ENCODE assay signal across 25 mouse cellular contexts in genomic region chr4:119537436-119537835, GRCm38 (mm10). TPM values are rescaled to one million over a fixed set of nuclear protein-coding genes. Genes with fewer than 3 reads are reported as not detected.
A peak's percentile ranks its signal among the peaks of the same experiment; 100 is the strongest.
DNase-seq lines count a peak whose midpoint lies in the region; ATAC-seq lines count a peak whose summit lies in the region.
"Had no signal": no experiment of that assay in that cellular context is flagged by ENCODE, and none has a peak within 500 bp of the region (broad histone marks: within the 10 kb centered on the region; RNA-seq: fewer than 3 reads in every experiment).

No protein-coding gene starts in this region.

- no peaks in the 10 kb centered on the region for H3K9me3 ChIP-seq in kidney, embryonic 14.5 days (ENCODE audit: control insufficient read depth, low read length)
- H3K9me3 ChIP-seq in midbrain, embryonic 11.5 days (ENCODE audit: control insufficient read depth, low read length), result no peaks in the 10 kb centered on the region
- no peaks in the 10 kb centered on the region for H3K9me3 ChIP-seq in midbrain, embryonic 13.5 days
- H3K9me3 ChIP-seq: embryonic facial prominence, embryonic 15.5 days; forebrain, embryonic 10.5 days; heart, embryonic 10.5 days; hindbrain, embryonic 13.5 days had no signal

- H3K27me3 ChIP-seq in kidney, embryonic 14.5 days (ENCODE audit: control insufficient read depth, insufficient read depth, low read length), result no peaks in the 10 kb centered on the region
- H3K27me3 ChIP-seq in midbrain, embryonic 11.5 days (ENCODE audit: control insufficient read depth, insufficient read depth, low read length), result no peaks in the 10 kb centered on the region
- H3K27me3 ChIP-seq in midbrain, embryonic 13.5 days, result no peaks in the 10 kb centered on the region
- H3K27me3 ChIP-seq: CH12.LX; embryonic facial prominence, embryonic 15.5 days; hindbrain, embryonic 13.5 days; Patski had no signal

- ATAC-seq in kidney, embryonic 14.5 days (ENCODE audit: low FRiP score, low TSS enrichment), result no peak
- ATAC-seq in midbrain, embryonic 11.5 days (ENCODE audit: low FRiP score), result no peak
- ATAC-seq in midbrain, embryonic 13.5 days, result no peak
- ATAC-seq: activated CD4-positive, CD25-positive, alpha-beta regulatory T cell, adult 4 months; forebrain, embryonic 14.5 days; Patski had no signal

- H3K4me2 ChIP-seq in kidney, embryonic 14.5 days (replicated peaks; ENCODE audit: low read depth, low read length), result no peak overlapping the region
- no peak overlapping the region for H3K4me2 ChIP-seq in midbrain, embryonic 11.5 days
- H3K4me2 ChIP-seq in midbrain, embryonic 13.5 days (replicated peaks), result no peak overlapping the region
- H3K4me2 ChIP-seq: embryonic facial prominence, embryonic 15.5 days; hindbrain, embryonic 13.5 days had no signal

- WGBS in kidney, embryonic 14.5 days, result 71% methylated on average over 4 of the region's 4 CpGs
- 72% methylated on average over 4 of the region's 4 CpGs for WGBS in midbrain, embryonic 11.5 days
- 70% methylated on average over 4 of the region's 4 CpGs for WGBS in midbrain, embryonic 13.5 days

- peaks cover 16% of the 10 kb centered on the region for H3K4me1 ChIP-seq in kidney, embryonic 14.5 days (ENCODE audit: control insufficient read depth, insufficient read depth, low read length)
- peaks cover 15% of the 10 kb centered on the region for H3K4me1 ChIP-seq in midbrain, embryonic 11.5 days (ENCODE audit: control insufficient read depth, insufficient read depth, low read length)
- peaks cover 27% of the 10 kb centered on the region for H3K4me1 ChIP-seq in midbrain, embryonic 13.5 days (replicated peaks)

- H3K36me3 ChIP-seq in kidney, embryonic 14.5 days (ENCODE audit: control insufficient read depth, insufficient read depth, low read length), result no peaks in the 10 kb centered on the region
- no peaks in the 10 kb centered on the region for H3K36me3 ChIP-seq in midbrain, embryonic 11.5 days (ENCODE audit: control insufficient read depth, insufficient read depth, low read length)
- H3K36me3 ChIP-seq in midbrain, embryonic 13.5 days, result no peaks in the 10 kb centered on the region
- H3K36me3 ChIP-seq: embryonic facial prominence, embryonic 15.5 days; forebrain, embryonic 10.5 days; heart, embryonic 10.5 days; hindbrain, embryonic 13.5 days had no signal

- H3K27ac ChIP-seq in kidney, embryonic 14.5 days (ENCODE audit: low read depth, low read length), result no peak overlapping the region
- no peak overlapping the region for H3K27ac ChIP-seq in midbrain, embryonic 11.5 days (ENCODE audit: low read depth, low read length)
- no peak overlapping the region for H3K27ac ChIP-seq in midbrain, embryonic 13.5 days
- H3K27ac ChIP-seq: embryonic facial prominence, embryonic 15.5 days; forebrain, embryonic 10.5 days; gastrocnemius, adult 2 months; hindbrain, embryonic 13.5 days had no signal

- no peak overlapping the region for H3K9ac ChIP-seq in kidney, embryonic 14.5 days (ENCODE audit: low read depth, low read length)
- no peak overlapping the region for H3K9ac ChIP-seq in midbrain, embryonic 11.5 days (ENCODE audit: low read length)
- no peak overlapping the region for H3K9ac ChIP-seq in midbrain, embryonic 13.5 days (replicated peaks)
- H3K9ac ChIP-seq: embryonic facial prominence, embryonic 15.5 days; hindbrain, embryonic 13.5 days had no signal

- H3K4me3 ChIP-seq in kidney, embryonic 14.5 days (ENCODE audit: low read length), result no peak overlapping the region
- H3K4me3 ChIP-seq in midbrain, embryonic 11.5 days (ENCODE audit: low read depth, low read length), result no peak overlapping the region
- H3K4me3 ChIP-seq in midbrain, embryonic 13.5 days (replicated peaks), result no peak overlapping the region
- H3K4me3 ChIP-seq: embryonic facial prominence, embryonic 15.5 days; erythroblast, embryonic 14.5 days; forebrain, embryonic 10.5 days; gastrocnemius, adult 2 months; heart, embryonic 10.5 days; hindbrain, embryonic 13.5 days had no signal

- peak; percentile 38 for DNase-seq in kidney, adult 11 months
- peak; percentile 75 for DNase-seq in midbrain, embryonic 11.5 days (ENCODE audit: low spot score, missing footprints)
- peak; percentile 10 to 54 for DNase-seq in kidney, postnatal 36 days
- no peak for DNase-seq in adrenal gland, postnatal 25 days
- DNase-seq in heart, adult 18-20 months, result no peak
- DNase-seq: adrenal gland, postnatal 14 days; cerebellum, adult 2 months; cerebellum, postnatal 14 days; embryo, embryonic 11 days; gastrocnemius, adult 2 months; gastrocnemius, postnatal 25 days; heart, postnatal 14 days had no signal

RNA-seq across cellular contexts. Expression of gene Foxj3, which starts 0.6 kb away (rescaled TPM):
- 14.2 and 30.2 TPM in 2 replicates for polyA plus RNA-seq in kidney, embryonic 14.5 days (2014; fragmentation: Nextera tagmentation; extraction: Ambion mirVana)
- 20.0 and 23.9 TPM in 2 replicates for polyA plus RNA-seq in midbrain, embryonic 11.5 days (2014; fragmentation: Nextera tagmentation; extraction: Ambion mirVana)
- 25.4 and 27.6 TPM in 2 replicates for polyA plus RNA-seq in midbrain, embryonic 13.5 days (2015; fragmentation: Nextera tagmentation; extraction: Ambion mirVana)
- total RNA-seq in adrenal gland, postnatal 25 days (2021), result 32.3 and 42.8 TPM in 2 replicates
- 10 to 100 TPM; 29.2 to 30.1 TPM for total RNA-seq in heart, adult 18-20 months (2021)

RNA-seq across cellular contexts. Expression of gene Frg2f1, which starts 1.9 kb away (rescaled TPM):
- polyA plus RNA-seq in kidney, embryonic 14.5 days (2014; fragmentation: Nextera tagmentation; extraction: Ambion mirVana), result 2.8 and 5.2 TPM in 2 replicates
- polyA plus RNA-seq in midbrain, embryonic 11.5 days (2014; fragmentation: Nextera tagmentation; extraction: Ambion mirVana), result 3.2 TPM in 2 replicates
- 5.1 and 7.8 TPM in 2 replicates for polyA plus RNA-seq in midbrain, embryonic 13.5 days (2015; fragmentation: Nextera tagmentation; extraction: Ambion mirVana)
- 11.0 and 14.2 TPM in 2 replicates for total RNA-seq in adrenal gland, postnatal 25 days (2021)
- total RNA-seq in heart, adult 18-20 months (2021), result 1 to 10 TPM; 6.5 to 7.8 TPM

RNA-seq across cellular contexts. Expression of gene Rimkla, which starts 45.0 kb away (rescaled TPM):
- polyA plus RNA-seq in kidney, embryonic 14.5 days (2014; fragmentation: Nextera tagmentation; extraction: Ambion mirVana), result 1.4 and 2.3 TPM in 2 replicates
- polyA plus RNA-seq in midbrain, embryonic 11.5 days (2014; fragmentation: Nextera tagmentation; extraction: Ambion mirVana), result 6.7 and 7.4 TPM in 2 replicates
- 15.7 and 16.5 TPM in 2 replicates for polyA plus RNA-seq in midbrain, embryonic 13.5 days (2015; fragmentation: Nextera tagmentation; extraction: Ambion mirVana)
- total RNA-seq in adrenal gland, postnatal 25 days (2021), result 0.21 and 0.67 TPM in 2 replicates
- 1 to 10 TPM in 1 of 2 experiments, under 1 TPM in 1; 0.57 to 1.3 TPM for total RNA-seq in heart, adult 18-20 months (2021)
- total RNA-seq: common myeloid progenitor, adult 5-6 weeks; gastrocnemius, adult 2 months; gastrocnemius, postnatal 25 days; hematopoietic stem cell, adult 5-6 weeks had no signal
- polyA plus RNA-seq: erythroblast, embryonic 14.5 days had no signal

Comparison
In these comparisons a context has a peak if more than half of its experiments do, and no peak if none do; other contexts are left out.
1. DNase-seq: peak in kidney, adult 11 months (single experiment), midbrain, embryonic 11.5 days (single experiment) and kidney, postnatal 36 days (2 of 2); none in adrenal gland, postnatal 25 days (single experiment) and heart, adult 18-20 months (0 of 2).